Mouse (Mus musculus) testis, adult 2 months (tissue): ENCODE measurements around the gene Slamf1.

Source experiments
- CTCF ChIP-seq: fragments of 200-500 bp; IDR thresholded peaks from 2 replicates; pipeline ENCODE4 v1.5.1; 2012; ENCODE audit warnings: low read depth, mild to moderate bottlenecking, inconsistent platforms, low read length, moderate library complexity; ENCODE audit not compliant: control insufficient read depth, insufficient read depth, insufficient replicate concordance
- POLR2A ChIP-seq: fragments of 200-500 bp; IDR thresholded peaks from 2 replicates; pipeline ENCODE4 v1.6.1; 2012; ENCODE audit warnings: low read depth, mild to moderate bottlenecking, inconsistent platforms, low read length, moderate library complexity; ENCODE audit not compliant: control insufficient read depth

DNA sequence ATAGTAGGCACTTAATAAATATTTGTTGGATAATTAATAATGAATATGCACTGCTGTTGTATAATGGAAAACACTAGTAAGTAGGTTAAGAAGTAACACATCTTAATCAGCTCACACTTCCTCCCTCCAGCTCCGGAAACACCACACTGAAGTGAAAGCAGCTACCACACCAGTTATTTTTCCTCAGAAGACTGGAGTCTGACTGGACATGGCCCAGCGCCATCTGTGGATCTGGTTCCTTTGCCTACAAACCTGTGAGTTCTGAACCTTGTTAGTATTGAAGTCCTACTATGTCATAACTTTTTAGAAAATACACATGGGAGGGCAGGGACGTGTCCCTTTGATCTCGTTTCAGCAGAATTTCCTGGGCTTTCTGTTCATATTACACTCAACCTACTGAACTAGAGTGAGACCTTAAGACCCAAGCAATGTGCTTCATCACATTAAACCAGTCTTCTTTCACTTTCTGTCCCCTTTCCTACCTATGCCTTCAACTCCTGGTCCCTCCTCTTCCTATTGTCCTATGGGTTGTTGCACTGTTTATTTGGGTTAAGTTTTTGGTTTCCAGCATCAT, 73.6 kb downstream of the Slamf1 start:
- no peak for TF ChIP-seq CTCF
- no peak for TF ChIP-seq POLR2A
